Mouse (Mus musculus) embryonic facial prominence, embryonic 15.5 days (tissue): ENCODE measurements around the gene Agrp. TPM values are rescaled to one million over a fixed set of nuclear protein-coding genes. Genes with fewer than 3 reads are reported as not detected.
A peak's percentile ranks its signal among the peaks of the same experiment; 100 is the strongest.
"Not testable (repeated sequence)": the region's sequence is repeated elsewhere in the genome, so short reads cannot be mapped to it uniquely, and the experiment has no call there.

Source experiments
- ATAC-seq: fragments of 200-750 bp; cut with Nextera tagmentation; 2 replicates; pipeline ENCODE4 v1.8.0; 2017; ENCODE audit warnings: low read depth, moderate TSS enrichment; ENCODE audit not compliant: insufficient number of reproducible peaks, low FRiP score, low TSS enrichment
- H3K27ac ChIP-seq: fragments of 300-500 bp; sonication (generic); replicated peaks from 2 replicates; pipeline ENCODE4 v1.5.1; 2015; ENCODE audit warnings: mild to moderate bottlenecking, inconsistent platforms
- H3K27me3 ChIP-seq: fragments of 300-500 bp; sonication (generic); 2 replicates; pipeline ENCODE4 v1.6.1; 2015; ENCODE audit warnings: inconsistent platforms
- H3K36me3 ChIP-seq: fragments of 300-500 bp; sonication (generic); 2 replicates; pipeline ENCODE4 v1.6.1; 2015; ENCODE audit warnings: mild to moderate bottlenecking, inconsistent platforms
- H3K4me1 ChIP-seq: fragments of 300-500 bp; sonication (generic); 2 replicates; pipeline ENCODE4 v1.6.1; 2015; ENCODE audit warnings: inconsistent platforms
- H3K4me2 ChIP-seq: fragments of 300-500 bp; sonication (generic); replicated peaks from 2 replicates; pipeline ENCODE4 v1.6.1; 2015; ENCODE audit warnings: mild to moderate bottlenecking, inconsistent platforms
- H3K4me3 ChIP-seq: fragments of 300-500 bp; sonication (generic); replicated peaks from 2 replicates; pipeline ENCODE4 v1.5.1; 2015; ENCODE audit warnings: mild to moderate bottlenecking, inconsistent platforms
- H3K9ac ChIP-seq: fragments of 300-500 bp; sonication (generic); 2 replicates; pipeline ENCODE4 v1.6.1; 2015; ENCODE audit warnings: inconsistent platforms
- H3K9me3 ChIP-seq: fragments of 300-500 bp; sonication (generic); replicated peaks from 2 replicates; pipeline ENCODE4 v1.6.1; 2016; ENCODE audit warnings: inconsistent platforms
- WGBS: fragments of 180-500 bp; shearing (Covaris S2); methylation state at CpG from one replicate; pipeline ENCODE4 v1.1.7; 2015; 5-methylcytosine and 5-hydroxymethylcytosine counted together
- polyA plus RNA-seq: library from polyadenylated mRNA; unstranded; fragments of >200 nt; fragmentation: Nextera tagmentation; extraction: Ambion mirVana; gene quantifications from 2 replicates; pipeline ENCODE4 v1.2.1, GENCODE M21; 2015

Gene Agrp
- polyA plus RNA-seq, 1 experiment from 2014 or later, result 2.3 TPM

- 60% methylated on average over 2 of the region's 2 CpGs for WGBS
- no peak for ATAC-seq
Observed at GRCm38 (mm10) chr8:105609355-105609754, 27.8 kb downstream of the Agrp start.

GRCm38 (mm10) chr8:105607684-105608083 lies 29.5 kb downstream of the Agrp start:
- H3K4me2 ChIP-seq, result no peak overlapping the region
- WGBS, result 27% methylated on average over 4 of the region's 4 CpGs

More at GRCm38 (mm10) chr8:105609355-105609754, 27.8 kb downstream of the Agrp start:
- Histone ChIP-seq H3K9me3 (no peaks in the 10 kb centered on the region), H3K27ac (no peak overlapping the region), H3K36me3 (no peaks in the 10 kb centered on the region), H3K4me1 (peaks cover 39% of the 10 kb centered on the region), H3K4me3 (no peak overlapping the region), H3K27me3 (peaks cover 11% of the 10 kb centered on the region; the same call in 1 of the 2 replicates), H3K9ac (no peak overlapping the region), H3K4me2 (no peak overlapping the region)

GRCm38 (mm10) chr8:105607062-105607461 lies 30.1 kb downstream of the Agrp start:
- Histone ChIP-seq H3K9ac (peak overlapping the region; percentile 72; the same call in 1 of the 2 replicates), H3K4me2 (peak overlapping the region; percentile 93), H3K9me3 (no peaks in the 10 kb centered on the region), H3K27me3 (peaks cover 5% of the 10 kb centered on the region; the same call in 1 of the 2 replicates), H3K4me1 (peaks cover 22% of the 10 kb centered on the region), H3K4me3 (peak overlapping the region; percentile 82), H3K36me3 (no peaks in the 10 kb centered on the region), H3K27ac (peak overlapping the region; percentile 89; the same call in 1 of the 2 replicates)
- ATAC-seq, result no peak
- WGBS, result 7% methylated on average over 10 of the region's 10 CpGs

More at GRCm38 (mm10) chr8:105607684-105608083, 29.5 kb downstream of the Agrp start:
- Histone ChIP-seq H3K27ac (no peak overlapping the region), H3K36me3 (no peaks in the 10 kb centered on the region), H3K4me1 (peaks cover 25% of the 10 kb centered on the region), H3K27me3 (peaks cover 11% of the 10 kb centered on the region; the same call in 1 of the 2 replicates), H3K9ac (no peak overlapping the region), H3K9me3 (no peaks in the 10 kb centered on the region), H3K4me3 (no peak overlapping the region)
- ATAC-seq, result no peak

- Histone ChIP-seq H3K4me1 (peaks cover 22% of the 10 kb centered on the region), H3K4me2 (peak overlapping the region; percentile 93), H3K4me3 (peak overlapping the region; percentile 82), H3K27me3 (no peaks in the 10 kb centered on the region), H3K9me3 (no peaks in the 10 kb centered on the region), H3K36me3 (no peaks in the 10 kb centered on the region), H3K27ac (peak overlapping the region; percentile 89), H3K9ac (peak overlapping the region; percentile 72)
- peak; percentile 59; the same call in 1 of the 2 replicates for ATAC-seq
- 2% methylated on average over 30 of the region's 30 CpGs for WGBS
Observed at GRCm38 (mm10) chr8:105606189-105607023, 30.8 kb downstream of the Agrp start.

GRCm38 (mm10) chr8:105605491-105606188 lies 31.6 kb downstream of the Agrp start:
- Histone ChIP-seq H3K4me1 (peaks cover 22% of the 10 kb centered on the region), H3K27me3 (no peaks in the 10 kb centered on the region)
- under 1% methylated on average over 39 of the region's 39 CpGs for WGBS

GRCm38 (mm10) chr8:105604804-105605381 lies 32.3 kb downstream of the Agrp start, which contains the start of gene Ripor1:
TSS of gene Ripor1 (plus strand) at chr8:105605255.
- H3K4me3 ChIP-seq, result peak within 1 kb of the TSS; percentile 82
- peak; percentile 89 for ATAC-seq
- H3K4me1 ChIP-seq, result peaks cover 22% of the 10 kb centered on the region
- H3K4me2 ChIP-seq, result peak within 1 kb of the TSS; percentile 93
- H3K9ac ChIP-seq, result peak within 1 kb of the TSS; percentile 72
- H3K36me3 ChIP-seq, result no peaks in the 10 kb centered on the region
- H3K27me3 ChIP-seq, result no peaks in the 10 kb centered on the region
- H3K27ac ChIP-seq, result peak within 1 kb of the TSS; percentile 89
- WGBS, result under 1% methylated on average over 32 of the region's 42 CpGs
- no peaks in the 10 kb centered on the region for H3K9me3 ChIP-seq

More at GRCm38 (mm10) chr8:105605491-105606188, 31.6 kb downstream of the Agrp start:
- no peaks in the 10 kb centered on the region for H3K36me3 ChIP-seq
- peak overlapping the region; percentile 82 for H3K4me3 ChIP-seq
- H3K9ac ChIP-seq, result peak overlapping the region; percentile 72
- H3K9me3 ChIP-seq, result no peaks in the 10 kb centered on the region
- H3K27ac ChIP-seq, result peak overlapping the region; percentile 89
- H3K4me2 ChIP-seq, result peak overlapping the region; percentile 93
- peak; percentile 53 for ATAC-seq

- peaks cover 19% of the 10 kb centered on the region for H3K4me1 ChIP-seq
- not testable (repeated sequence) for H3K4me3 ChIP-seq, H3K9ac ChIP-seq, H3K9me3 ChIP-seq, ATAC-seq, H3K36me3 ChIP-seq, H3K27me3 ChIP-seq, H3K27ac ChIP-seq, H3K4me2 ChIP-seq
- WGBS, result 88% methylated on average over 3 of the region's 3 CpGs
Observed at GRCm38 (mm10) chr8:105602540-105602939, 34.7 kb downstream of the Agrp start.

- 69% methylated on average over 5 of the region's 5 CpGs for WGBS
- Histone ChIP-seq H3K4me3 (no peak overlapping the region), H3K9ac (no peak overlapping the region), H3K4me2 (no peak overlapping the region), H3K27ac (no peak overlapping the region), H3K27me3 (no peaks in the 10 kb centered on the region), H3K4me1 (peaks cover 14% of the 10 kb centered on the region), H3K9me3 (no peaks in the 10 kb centered on the region), H3K36me3 (no peaks in the 10 kb centered on the region)
- ATAC-seq, result no peak
Observed at GRCm38 (mm10) chr8:105601301-105601700, 35.9 kb downstream of the Agrp start.

GRCm38 (mm10) chr8:105598777-105599176 lies 38.4 kb downstream of the Agrp start:
- WGBS, result 75% methylated on average over 6 of the region's 6 CpGs
- no peaks in the 10 kb centered on the region for H3K27me3 ChIP-seq

GRCm38 (mm10) chr8:105596362-105597034 lies 40.7 kb downstream of the Agrp start:
- Histone ChIP-seq H3K4me2 (peak overlapping the region; percentile 35), H3K4me3 (peak overlapping the region; percentile 18; the same call in 1 of the 2 replicates), H3K9me3 (no peaks in the 10 kb centered on the region), H3K36me3 (no peaks in the 10 kb centered on the region), H3K4me1 (peaks cover 24% of the 10 kb centered on the region), H3K27me3 (no peaks in the 10 kb centered on the region), H3K9ac (no peak overlapping the region), H3K27ac (no peak overlapping the region)
- 0 out of 2 replicates have a peak, but pooled peaks have one; percentile 36 for ATAC-seq
- 8% methylated on average over 14 of the region's 14 CpGs for WGBS

More at GRCm38 (mm10) chr8:105598777-105599176, 38.4 kb downstream of the Agrp start:
- Histone ChIP-seq H3K36me3 (no peaks in the 10 kb centered on the region), H3K9ac (no peak overlapping the region), H3K4me1 (peaks cover 22% of the 10 kb centered on the region), H3K4me2 (no peak overlapping the region), H3K9me3 (no peaks in the 10 kb centered on the region), H3K27ac (no peak overlapping the region), H3K4me3 (no peak overlapping the region)
- ATAC-seq, result no peak
